Mouse (Mus musculus): Measurements from ENCODE around the gene Pln.

DNA sequence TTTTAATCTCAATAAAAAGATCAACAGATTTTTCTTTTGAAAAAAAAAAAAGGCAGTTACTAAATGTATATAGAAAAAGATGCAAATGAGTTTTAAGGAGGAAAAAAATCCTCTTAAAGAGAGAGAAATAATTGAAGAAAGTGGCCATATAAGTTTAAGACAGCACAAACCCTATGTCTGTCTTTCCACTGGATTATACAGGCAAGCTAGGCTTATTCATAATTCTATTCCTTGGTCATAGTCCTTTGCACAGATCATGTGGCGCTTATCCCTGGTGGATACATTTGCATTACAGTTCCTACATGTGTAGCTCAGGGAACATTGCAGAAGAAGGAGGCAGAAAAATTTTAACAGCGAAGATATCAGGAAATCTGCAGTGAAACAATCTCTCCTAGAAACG lies 30.8 kb upstream of the Pln start:
- TF ChIP-seq CTCF (IDR thresholded peaks at IDR 0.05; ENCODE audit: borderline replicate concordance, insufficient read depth, low read depth, low read length) (no peak), POLR2A (IDR thresholded peaks at IDR 0.05; ENCODE audit: borderline replicate concordance, insufficient read depth, low read length) (no peak)

Data from cerebellum, adult 2 months (tissue).